Mouse (Mus musculus): ENCODE results near the gene Gm20715. TPM values are rescaled to one million over a fixed set of nuclear protein-coding genes. Genes with fewer than 3 reads are reported as not detected.
A peak's percentile ranks its signal among the peaks of the same experiment; 100 is the strongest.
"Not testable (repeated sequence)": the region's sequence is repeated elsewhere in the genome, so short reads cannot be mapped to it uniquely, and the experiment has no call there.

Gm20715 gene
- polyA plus RNA-seq, 1 experiment from 2014 or later, result not detected

- H3K4me3 ChIP-seq (ENCODE audit: low read depth, low read length), result no peak overlapping the region
- H3K9ac ChIP-seq (replicated peaks), result no peak overlapping the region
- H3K4me1 ChIP-seq (ENCODE audit: insufficient read depth), result peaks cover 12% of the 10 kb centered on the region
- TF ChIP-seq EP300 (IDR thresholded peaks at IDR 0.05; ENCODE audit: low read depth) (peak; percentile 65; the same call in 1 of the 2 replicates), CTCF (IDR thresholded peaks at IDR 0.05; ENCODE audit: low read depth) (no peak)
- no peaks in the 10 kb centered on the region for H3K27me3 ChIP-seq (ENCODE audit: insufficient read depth, low read length)
- 49% methylated on average over 5 of the region's 5 CpGs for WGBS (ENCODE audit: insufficient replicate concordance)
- 0 out of 2 replicates have a peak overlapping the region, but pooled peaks have one; percentile 44 for H3K27ac ChIP-seq (ENCODE audit: low read depth)
- no peak overlapping the region for H3K4me2 ChIP-seq (ENCODE audit: low read depth, low read length)
- ATAC-seq (peak; percentile 2; the same call in 1 of the 2 replicates), DNase-seq (no peak)
- H3K36me3 ChIP-seq (replicated peaks; ENCODE audit: insufficient read depth, low read length), result 0 out of 2 replicates have a peak, but pooled peaks cover 1% of the 10 kb centered on the region
- no peaks in the 10 kb centered on the region for H3K9me3 ChIP-seq (ENCODE audit: low read length)
Observed at GRCm38 (mm10) chr7:6367185-6367584, 42.9 kb upstream of the Gm20715 start.

- H3K9me3 ChIP-seq (ENCODE audit: low read length), result not testable (repeated sequence)
Observed at GRCm38 (mm10) chr7:6368146-6368545, 41.9 kb upstream of the Gm20715 start.

DNA sequence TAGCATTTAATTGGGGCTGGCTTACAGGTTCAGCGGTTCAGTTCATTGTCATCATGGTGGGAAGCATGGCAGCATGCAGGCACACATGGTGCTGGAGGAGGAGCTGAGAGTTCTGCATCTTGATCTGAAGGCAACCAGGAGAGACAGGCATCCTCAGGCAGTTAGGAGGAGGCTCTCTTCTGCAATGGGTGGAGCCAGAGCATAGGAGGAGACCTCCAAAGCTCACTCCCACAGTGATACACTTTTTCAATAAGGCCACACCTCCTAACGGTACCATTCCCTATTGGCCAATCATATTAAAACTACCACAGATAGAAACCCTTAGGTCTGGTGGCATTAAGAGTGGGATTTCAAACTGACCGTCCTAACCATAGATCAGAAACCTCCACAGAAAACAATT, 40.6 kb upstream of the Gm20715 start:
- H3K4me2 ChIP-seq (ENCODE audit: low read depth, low read length), result no peak overlapping the region
- peaks cover 5% of the 10 kb centered on the region; the same call in 1 of the 2 replicates for H3K4me1 ChIP-seq (ENCODE audit: insufficient read depth)
- ATAC-seq (no peak), DNase-seq (no peak)
- 0 out of 2 replicates have a peak, but pooled peaks cover 2% of the 10 kb centered on the region for H3K36me3 ChIP-seq (replicated peaks; ENCODE audit: insufficient read depth, low read length)
- no peaks in the 10 kb centered on the region for H3K27me3 ChIP-seq (ENCODE audit: insufficient read depth, low read length)
- TF ChIP-seq CTCF (IDR thresholded peaks at IDR 0.05; ENCODE audit: low read depth) (no peak), EP300 (IDR thresholded peaks at IDR 0.05; ENCODE audit: low read depth) (no peak)
- H3K4me3 ChIP-seq (ENCODE audit: low read depth, low read length), result no peak overlapping the region
- H3K27ac ChIP-seq (ENCODE audit: low read depth), result no peak overlapping the region
- WGBS (ENCODE audit: insufficient replicate concordance), result 82% methylated on average over 3 of the region's 3 CpGs
- no peaks in the 10 kb centered on the region for H3K9me3 ChIP-seq (ENCODE audit: low read length)
- no peak overlapping the region for H3K9ac ChIP-seq (replicated peaks)

More at GRCm38 (mm10) chr7:6368146-6368545, 41.9 kb upstream of the Gm20715 start:
- peaks cover 12% of the 10 kb centered on the region for H3K4me1 ChIP-seq (ENCODE audit: insufficient read depth)
- not testable (repeated sequence) for H3K9ac ChIP-seq (replicated peaks); DNase-seq; H3K27ac ChIP-seq (ENCODE audit: low read depth); H3K36me3 ChIP-seq (replicated peaks; ENCODE audit: insufficient read depth, low read length); H3K4me2 ChIP-seq (ENCODE audit: low read depth, low read length); H3K27me3 ChIP-seq (ENCODE audit: insufficient read depth, low read length); H3K4me3 ChIP-seq (ENCODE audit: low read depth, low read length); ATAC-seq
- 84% methylated on average over 5 of the region's 5 CpGs for WGBS (ENCODE audit: insufficient replicate concordance)

DNA sequence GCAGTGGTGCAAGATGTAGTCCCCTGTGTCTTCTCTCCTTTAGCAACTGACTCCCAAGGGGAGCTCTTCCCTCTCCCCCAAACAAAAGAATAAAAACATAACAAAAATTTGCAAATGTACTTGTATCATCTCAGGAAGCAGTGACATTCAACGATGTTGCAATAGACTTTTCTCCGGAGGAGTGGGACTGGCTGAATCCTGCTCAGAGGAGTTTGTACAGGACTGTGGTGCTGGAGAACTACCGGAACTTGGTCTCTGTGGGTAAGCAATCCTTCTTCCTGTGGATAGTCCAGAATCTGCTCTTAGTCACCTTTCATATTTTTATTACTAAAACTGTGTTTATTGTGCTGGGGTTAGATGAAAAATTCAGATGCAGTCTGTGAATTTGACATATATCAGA, 37.1 kb upstream of the Gm20715 start:
- 75% methylated on average over 3 of the region's 3 CpGs for WGBS (ENCODE audit: insufficient replicate concordance)
- TF ChIP-seq CTCF (IDR thresholded peaks at IDR 0.05; ENCODE audit: low read depth) (no peak), EP300 (IDR thresholded peaks at IDR 0.05; ENCODE audit: low read depth) (no peak)
- H3K9ac ChIP-seq (replicated peaks), result no peak overlapping the region
- no peak overlapping the region for H3K27ac ChIP-seq (ENCODE audit: low read depth)
- H3K36me3 ChIP-seq (replicated peaks; ENCODE audit: insufficient read depth, low read length), result 0 out of 2 replicates have a peak, but pooled peaks cover 2% of the 10 kb centered on the region
- no peaks in the 10 kb centered on the region for H3K4me1 ChIP-seq (ENCODE audit: insufficient read depth)
- no peaks in the 10 kb centered on the region for H3K9me3 ChIP-seq (ENCODE audit: low read length)
- H3K4me3 ChIP-seq (ENCODE audit: low read depth, low read length), result no peak overlapping the region
- no peak for ATAC-seq
- no peaks in the 10 kb centered on the region for H3K27me3 ChIP-seq (ENCODE audit: insufficient read depth, low read length)
- DNase-seq, result no peak
- H3K4me2 ChIP-seq (ENCODE audit: low read depth, low read length), result no peak overlapping the region

GRCm38 (mm10) chr7:6378441-6378840, 31.6 kb upstream of the Gm20715 start:
- ATAC-seq, result no peak

DNA sequence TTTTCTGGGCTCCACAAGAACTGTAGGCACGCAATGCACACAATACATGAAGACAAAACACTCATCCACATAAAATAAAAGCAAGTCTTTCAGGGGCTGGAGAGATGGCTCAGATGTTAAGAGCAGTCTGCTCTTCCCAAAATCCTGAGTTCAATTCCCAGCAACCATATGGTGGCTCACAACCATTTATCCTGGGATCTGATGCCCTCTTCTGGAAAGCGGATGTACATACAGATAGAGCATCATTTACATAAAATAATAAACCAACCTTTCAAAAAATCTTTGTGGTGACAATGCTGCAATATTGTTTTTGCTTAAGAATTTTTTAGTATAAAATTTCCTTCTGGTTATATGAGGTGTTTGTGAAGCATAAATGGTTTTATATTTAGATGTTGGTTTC, 28.6 kb upstream of the Gm20715 start:
- DNase-seq (no peak), ATAC-seq (no peak)
- Histone ChIP-seq H3K9me3 (ENCODE audit: low read length) (no peaks in the 10 kb centered on the region), H3K27me3 (ENCODE audit: insufficient read depth, low read length) (no peaks in the 10 kb centered on the region), H3K27ac (ENCODE audit: low read depth) (no peak overlapping the region), H3K4me2 (ENCODE audit: low read depth, low read length) (no peak overlapping the region), H3K36me3 (replicated peaks; ENCODE audit: insufficient read depth, low read length) (no peaks in the 10 kb centered on the region), H3K4me1 (ENCODE audit: insufficient read depth) (peaks cover 14% of the 10 kb centered on the region), H3K9ac (replicated peaks) (no peak overlapping the region), H3K4me3 (ENCODE audit: low read depth, low read length) (no peak overlapping the region)
- TF ChIP-seq CTCF (IDR thresholded peaks at IDR 0.05; ENCODE audit: low read depth), result peak; percentile 26; the same call in 1 of the 2 replicates
- TF ChIP-seq EP300 (IDR thresholded peaks at IDR 0.05; ENCODE audit: low read depth), result no peak
- WGBS (ENCODE audit: insufficient replicate concordance), result 79% methylated on average over 2 of the region's 2 CpGs

More at GRCm38 (mm10) chr7:6378441-6378840, 31.6 kb upstream of the Gm20715 start:
- Histone ChIP-seq H3K9me3 (ENCODE audit: low read length) (no peaks in the 10 kb centered on the region), H3K36me3 (replicated peaks; ENCODE audit: insufficient read depth, low read length) (no peaks in the 10 kb centered on the region), H3K27ac (ENCODE audit: low read depth) (no peak overlapping the region), H3K4me1 (ENCODE audit: insufficient read depth) (peaks cover 7% of the 10 kb centered on the region), H3K4me3 (ENCODE audit: low read depth, low read length) (no peak overlapping the region), H3K9ac (replicated peaks) (no peak overlapping the region), H3K27me3 (ENCODE audit: insufficient read depth, low read length) (no peaks in the 10 kb centered on the region), H3K4me2 (ENCODE audit: low read depth, low read length) (no peak overlapping the region)
- no peak for DNase-seq
- 78% methylated on average over 8 of the region's 8 CpGs for WGBS (ENCODE audit: insufficient replicate concordance)
- TF ChIP-seq CTCF (IDR thresholded peaks at IDR 0.05; ENCODE audit: low read depth) (no peak), EP300 (IDR thresholded peaks at IDR 0.05; ENCODE audit: low read depth) (no peak)
